Mouse (Mus musculus): ENCODE measurements around the gene Grifin.

DNA sequence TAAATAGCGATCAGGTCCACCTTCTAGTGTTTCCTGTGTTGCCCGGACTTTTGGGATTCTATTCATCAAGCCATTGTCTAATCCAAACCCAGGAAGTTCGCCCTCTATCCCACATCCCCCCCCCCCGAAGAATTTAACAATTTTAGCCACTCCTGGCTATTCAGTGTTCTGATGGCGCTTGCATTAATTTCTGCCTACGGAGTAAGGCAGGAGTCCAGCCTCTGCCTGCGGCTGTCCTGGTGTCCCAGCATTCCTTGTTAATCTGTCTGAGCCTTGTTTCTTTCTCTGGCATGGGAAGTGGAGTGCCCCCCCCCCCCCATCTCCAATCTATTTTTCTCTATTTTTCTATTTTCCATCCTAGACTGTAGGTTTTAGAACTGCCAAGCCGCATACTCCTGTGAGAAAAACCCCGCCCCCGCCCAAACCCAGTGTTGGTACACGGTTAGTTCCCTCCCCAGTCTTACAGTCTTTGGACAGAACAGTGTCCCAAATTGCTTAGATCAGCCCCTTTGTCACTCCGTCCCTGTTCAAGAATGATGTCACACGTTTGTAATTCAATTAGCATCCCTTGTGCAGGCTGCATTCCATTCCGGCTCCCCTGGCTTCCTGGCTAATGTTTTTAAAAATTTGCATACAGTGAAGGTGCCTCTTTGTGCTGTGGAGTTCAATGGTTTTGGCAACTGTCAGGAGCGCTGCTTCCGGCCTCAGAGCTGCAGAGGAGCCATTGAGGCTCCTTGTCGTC is 15.4 kb downstream of the Grifin start:
- TF ChIP-seq CTCF (conservative IDR thresholded peaks at IDR 0.05; ENCODE audit: low read length) (no peak), POU5F1 (IDR thresholded peaks at IDR 0.05; ENCODE audit: borderline replicate concordance, low read length) (no peak), NANOG (IDR thresholded peaks at IDR 0.05; ENCODE audit: borderline replicate concordance, low read length) (no peak)
